Mouse (Mus musculus): ENCODE measurements around the gene M1ap. TPM values are rescaled to one million over a fixed set of nuclear protein-coding genes. Genes with fewer than 3 reads are reported as not detected.

The M1ap gene
- 1.8 TPM in 1 of 3 replicates, not detected in the others for total RNA-seq (2017)

DNA sequence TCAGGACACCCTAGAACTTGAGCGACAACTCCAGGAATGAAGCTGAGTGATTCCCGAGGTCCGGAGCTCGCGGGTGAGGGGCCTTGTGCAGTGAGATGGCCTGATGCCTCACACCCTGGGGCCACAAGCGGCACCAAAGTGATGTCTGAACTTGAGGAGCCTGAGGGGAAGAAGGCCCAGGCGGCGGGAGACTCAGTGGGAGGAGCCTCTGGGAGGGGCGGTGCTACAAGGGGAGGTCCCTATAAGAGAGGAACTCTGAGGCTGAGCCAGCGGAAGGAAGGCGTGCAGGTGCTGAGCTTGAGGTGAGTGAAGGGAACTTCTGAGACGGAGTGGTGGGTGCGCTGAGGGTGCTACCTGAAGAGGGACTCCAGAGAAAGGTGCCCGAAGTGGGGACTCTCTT lies at the start of gene M1ap:
Gene M1ap, plus strand, starts transcription at position 252 of the 400 bp plus-strand sequence.
- no peak for ATAC-seq (replicated peaks; ENCODE audit: insufficient number of reproducible peaks, low FRiP score, low TSS enrichment, poor library complexity, severe bottlenecking)

DNA sequence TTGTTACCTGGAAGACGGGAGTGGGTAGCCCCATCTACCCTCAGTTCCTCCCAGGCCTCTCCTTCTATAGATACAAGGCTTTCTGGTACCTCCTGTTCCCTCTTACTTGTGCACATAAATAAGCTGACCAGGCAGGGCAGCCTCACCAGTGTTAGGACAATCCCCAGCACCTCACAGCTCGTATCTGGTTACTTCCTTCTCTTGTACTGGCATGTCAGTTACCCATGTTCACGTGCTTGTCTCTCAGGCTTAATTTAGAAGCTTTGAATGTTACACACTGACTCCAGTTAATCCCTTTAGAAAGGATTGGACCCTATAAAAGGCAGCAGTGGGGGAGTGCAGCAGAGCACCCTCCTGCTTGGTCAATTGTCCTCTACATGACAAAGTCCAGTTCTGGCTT lies 49.4 kb upstream of the M1ap start:
- ATAC-seq (replicated peaks; ENCODE audit: insufficient number of reproducible peaks, low FRiP score, low TSS enrichment, poor library complexity, severe bottlenecking) = no peak

DNA sequence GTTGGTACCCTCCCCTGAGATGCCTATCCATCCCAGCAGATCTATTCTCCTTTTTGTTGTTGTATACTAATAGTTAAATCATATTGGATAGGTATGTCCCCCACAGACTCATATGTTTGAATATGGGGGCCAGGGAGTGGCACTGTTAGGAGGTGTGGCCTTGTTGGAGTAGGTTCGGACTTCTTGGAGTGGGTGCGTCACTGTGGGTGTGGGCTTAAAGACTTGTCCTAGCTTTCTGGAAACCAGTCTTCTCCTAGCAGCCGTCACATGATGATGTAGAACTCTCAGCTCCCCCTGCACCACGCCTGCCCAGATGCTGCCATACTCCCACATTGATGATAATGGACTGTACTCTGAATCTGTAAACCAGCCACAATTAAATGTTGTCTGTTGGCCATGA lies 48.5 kb upstream of the M1ap start:
- ATAC-seq (replicated peaks; ENCODE audit: insufficient number of reproducible peaks, low FRiP score, low TSS enrichment, poor library complexity, severe bottlenecking) = no peak

DNA sequence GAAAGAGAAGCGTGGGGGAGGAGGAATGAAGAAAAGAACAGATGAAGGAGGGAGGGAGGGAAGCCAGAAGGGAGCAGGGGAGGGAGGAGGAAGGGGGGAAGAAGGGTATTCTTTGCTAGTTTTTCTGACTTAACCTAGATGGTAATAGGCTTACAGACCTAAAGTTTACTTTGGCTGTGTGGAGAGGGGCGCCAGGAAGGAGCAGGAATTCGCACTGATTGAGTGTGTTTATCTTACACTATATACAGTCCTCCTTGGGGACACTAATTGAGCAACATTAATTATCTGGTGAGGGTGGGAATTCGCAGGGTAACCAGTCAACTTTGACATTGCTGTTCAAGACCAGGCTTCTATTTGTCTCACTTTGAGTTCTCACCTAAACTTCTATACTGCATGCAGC lies 48.0 kb upstream of the M1ap start:
- no peak for ATAC-seq (replicated peaks; ENCODE audit: insufficient number of reproducible peaks, low FRiP score, low TSS enrichment, poor library complexity, severe bottlenecking)

DNA sequence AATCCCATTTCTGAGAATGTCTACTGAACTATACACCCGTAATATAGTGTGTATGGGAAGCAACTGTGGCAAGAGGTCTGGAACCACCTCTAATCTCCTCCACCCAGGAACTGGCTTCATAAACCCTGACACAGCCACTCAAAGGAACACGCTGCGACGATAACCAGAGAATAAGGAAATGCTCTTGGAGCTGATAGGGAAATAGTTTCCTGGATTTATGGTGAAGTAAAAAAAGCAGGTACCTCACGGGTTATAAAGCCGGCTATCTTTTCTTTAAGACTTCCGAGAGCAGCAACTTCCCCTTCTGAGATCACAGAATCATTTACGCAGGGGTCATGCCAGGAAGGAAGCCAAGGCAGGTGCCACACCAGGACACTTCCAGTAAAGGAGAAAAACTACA lies 44.1 kb upstream of the M1ap start:
- ATAC-seq (replicated peaks; ENCODE audit: insufficient number of reproducible peaks, low FRiP score, low TSS enrichment, poor library complexity, severe bottlenecking) = no peak

DNA sequence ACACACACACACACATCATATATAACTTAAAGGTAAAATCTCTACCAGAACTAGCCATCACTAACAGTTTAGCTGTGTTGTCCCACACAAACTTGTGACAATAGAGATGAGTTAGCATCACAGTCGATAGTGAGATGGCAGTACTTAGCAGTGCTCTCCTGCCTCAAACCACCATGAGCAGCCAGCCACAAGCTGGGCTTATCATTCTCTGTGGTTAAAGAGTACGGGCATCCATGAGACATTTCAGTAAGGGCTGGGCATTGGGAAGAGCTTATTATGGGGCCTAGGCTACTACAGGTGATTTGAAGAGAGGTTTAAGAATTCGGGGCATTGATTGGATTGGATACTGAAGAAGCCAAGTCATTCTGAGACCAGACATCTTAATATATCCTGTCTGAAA lies 39.7 kb upstream of the M1ap start:
- ATAC-seq (replicated peaks; ENCODE audit: insufficient number of reproducible peaks, low FRiP score, low TSS enrichment, poor library complexity, severe bottlenecking) = no peak

DNA sequence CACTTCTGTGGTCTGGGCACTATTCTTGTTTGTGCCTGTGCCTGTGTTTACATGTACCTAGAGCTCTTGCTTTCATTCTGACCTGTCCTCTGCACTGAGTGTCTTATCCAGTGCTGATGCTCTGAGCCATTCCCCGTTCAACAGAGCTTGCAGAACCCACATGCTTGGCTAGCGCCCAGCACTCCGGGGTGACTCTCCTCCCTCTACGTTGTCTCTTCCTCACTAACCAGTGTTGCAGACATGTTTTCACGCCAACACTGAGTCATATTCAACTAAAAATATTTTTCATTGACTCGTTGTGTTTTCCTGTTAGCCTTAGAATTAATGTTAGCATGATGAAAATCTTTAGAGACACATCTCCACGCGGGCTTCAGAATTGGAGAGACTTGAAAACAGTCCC lies 38.7 kb upstream of the M1ap start:
- ATAC-seq (replicated peaks; ENCODE audit: insufficient number of reproducible peaks, low FRiP score, low TSS enrichment, poor library complexity, severe bottlenecking) = no peak

DNA sequence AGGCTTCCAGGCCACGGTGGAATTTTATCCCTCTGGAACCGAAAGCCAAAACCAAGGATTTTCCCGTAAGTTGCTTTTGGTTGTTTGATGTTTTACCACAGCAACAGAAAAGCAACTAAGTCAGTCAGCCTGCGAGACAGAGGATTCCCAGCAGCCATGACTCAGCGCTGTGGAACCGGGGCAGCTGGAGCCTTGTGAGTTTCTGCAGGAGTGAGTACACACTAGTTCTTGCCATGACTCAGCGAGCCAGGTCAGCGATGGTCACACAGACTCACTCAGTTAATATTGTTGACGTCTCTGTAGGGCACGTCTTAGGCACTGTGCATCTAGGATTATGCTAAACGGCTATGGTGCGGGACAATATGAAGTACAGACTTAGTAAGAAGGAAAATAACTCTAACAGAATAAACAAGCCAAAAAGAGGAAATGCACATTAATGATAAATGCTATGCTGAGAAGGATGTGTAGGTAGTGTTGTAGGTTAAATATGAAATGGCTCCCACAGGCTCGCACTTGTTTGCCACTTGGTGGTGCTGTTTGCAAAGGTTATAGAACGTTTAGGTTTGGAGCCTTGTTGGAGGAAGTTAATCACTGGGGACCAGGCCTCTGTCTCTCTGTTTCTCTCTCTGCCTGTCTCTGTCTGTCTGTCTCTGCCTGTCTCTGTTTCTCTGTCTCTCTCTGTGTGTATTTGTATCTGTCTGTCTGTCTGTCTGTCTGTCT lies 37.4 kb upstream of the M1ap start:
- peak; percentile 73 for ATAC-seq (replicated peaks; ENCODE audit: insufficient number of reproducible peaks, low FRiP score, low TSS enrichment, poor library complexity, severe bottlenecking)

DNA sequence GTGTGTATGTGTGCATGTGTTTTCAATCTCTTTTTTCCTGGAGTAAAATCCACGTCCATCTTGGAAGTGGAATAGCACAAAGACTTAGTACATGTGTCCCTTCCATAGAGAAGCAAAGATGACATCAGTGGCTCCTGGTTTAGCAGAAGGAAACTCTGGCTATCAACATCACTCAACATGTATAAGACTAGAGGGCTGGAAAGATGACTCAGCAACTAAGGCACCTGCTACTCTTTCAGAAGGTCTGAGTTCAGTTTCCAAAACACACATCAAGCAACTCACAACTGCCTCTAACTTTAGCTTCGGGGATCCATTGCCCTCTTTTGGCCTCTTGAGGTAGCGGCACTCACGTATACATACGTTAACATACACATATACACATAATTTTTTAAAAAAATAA lies 35.4 kb upstream of the M1ap start:
- ATAC-seq (replicated peaks; ENCODE audit: insufficient number of reproducible peaks, low FRiP score, low TSS enrichment, poor library complexity, severe bottlenecking) = no peak

DNA sequence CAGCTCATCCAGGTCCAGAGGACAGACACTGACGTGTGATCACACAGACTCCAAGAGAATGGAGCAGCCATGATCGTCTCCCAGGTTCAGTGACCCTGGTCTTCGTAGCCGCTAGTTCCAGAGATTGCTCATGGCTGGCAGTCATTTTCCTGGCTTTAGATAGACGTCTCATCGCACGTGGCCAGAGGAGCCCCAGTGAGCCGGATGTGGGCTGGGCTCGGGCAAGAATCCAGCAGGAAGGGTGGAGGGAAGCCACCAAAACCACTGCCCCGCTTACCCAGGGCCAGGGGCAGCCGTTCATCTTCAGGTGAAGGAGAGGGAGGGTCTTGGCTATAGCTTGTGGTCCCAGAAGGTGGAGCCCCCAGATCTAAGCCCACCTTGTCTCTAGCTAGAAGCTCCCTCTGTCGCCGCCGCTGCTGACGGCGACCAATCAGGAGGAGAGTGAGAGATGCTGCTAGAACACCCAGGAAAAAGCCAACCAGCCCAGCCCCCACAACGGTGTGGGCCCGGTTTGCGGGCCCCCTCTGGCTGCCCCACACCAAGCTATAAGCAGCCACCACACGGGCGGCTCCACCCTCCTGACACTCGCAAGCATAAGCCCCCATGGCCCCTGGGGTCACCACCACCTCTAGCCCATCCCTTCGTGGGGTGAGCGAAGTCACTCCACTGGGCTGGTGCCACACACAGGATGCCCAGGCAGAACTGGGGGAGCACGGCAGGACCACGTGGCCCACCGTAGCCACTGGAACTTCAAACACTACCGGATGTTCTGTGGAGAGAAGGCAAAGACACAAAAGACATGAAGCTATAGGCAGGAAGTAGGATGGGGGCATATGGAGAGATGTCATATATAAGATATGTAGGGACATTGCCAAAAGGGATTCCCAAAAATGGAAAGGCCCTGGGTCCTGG lies 33.1 kb upstream of the M1ap start:
- no peak; the same call in 1 of the 2 replicates for ATAC-seq (replicated peaks; ENCODE audit: insufficient number of reproducible peaks, low FRiP score, low TSS enrichment, poor library complexity, severe bottlenecking)

DNA sequence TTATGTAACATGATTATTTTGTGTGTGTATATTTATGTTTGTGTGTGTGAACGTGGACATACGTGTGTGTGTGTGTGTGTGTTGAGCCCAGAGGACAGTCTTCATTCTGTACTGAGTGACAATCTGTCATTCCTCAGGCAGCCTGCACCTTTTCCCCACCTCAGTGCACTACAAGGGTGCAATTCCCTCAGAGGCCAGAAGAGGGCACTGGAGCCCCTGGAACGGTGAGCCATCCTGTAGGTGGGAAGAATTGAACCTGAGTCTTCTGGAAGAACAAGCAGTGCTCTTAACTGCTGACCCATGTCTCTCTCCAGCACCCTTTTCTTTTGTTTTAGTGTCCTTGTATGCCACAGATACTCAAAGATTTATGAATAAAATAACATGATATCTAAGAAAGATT lies 30.8 kb upstream of the M1ap start:
- peak; percentile 53; the same call in 1 of the 2 replicates for ATAC-seq (replicated peaks; ENCODE audit: insufficient number of reproducible peaks, low FRiP score, low TSS enrichment, poor library complexity, severe bottlenecking)

DNA sequence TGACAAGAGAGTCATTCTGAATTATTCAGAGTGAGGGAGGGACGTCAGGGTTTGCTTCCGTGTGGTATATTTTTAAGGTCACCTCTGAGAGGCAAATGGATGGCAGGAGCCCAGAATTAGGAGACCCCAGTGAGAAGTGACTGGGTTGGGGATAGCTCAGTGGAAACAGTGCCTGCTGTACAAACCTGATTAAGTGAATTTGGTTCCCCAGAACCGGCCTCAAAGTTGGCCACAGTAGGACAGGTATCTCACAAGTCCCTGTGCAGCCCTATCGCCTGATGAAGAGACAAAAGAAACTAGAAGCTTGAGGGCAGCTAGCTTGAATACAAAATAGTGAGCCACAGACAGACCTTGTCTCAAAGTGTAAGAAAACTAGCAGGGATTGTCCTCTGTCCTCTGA lies 30.2 kb upstream of the M1ap start:
- no peak for ATAC-seq (replicated peaks; ENCODE audit: insufficient number of reproducible peaks, low FRiP score, low TSS enrichment, poor library complexity, severe bottlenecking)

DNA sequence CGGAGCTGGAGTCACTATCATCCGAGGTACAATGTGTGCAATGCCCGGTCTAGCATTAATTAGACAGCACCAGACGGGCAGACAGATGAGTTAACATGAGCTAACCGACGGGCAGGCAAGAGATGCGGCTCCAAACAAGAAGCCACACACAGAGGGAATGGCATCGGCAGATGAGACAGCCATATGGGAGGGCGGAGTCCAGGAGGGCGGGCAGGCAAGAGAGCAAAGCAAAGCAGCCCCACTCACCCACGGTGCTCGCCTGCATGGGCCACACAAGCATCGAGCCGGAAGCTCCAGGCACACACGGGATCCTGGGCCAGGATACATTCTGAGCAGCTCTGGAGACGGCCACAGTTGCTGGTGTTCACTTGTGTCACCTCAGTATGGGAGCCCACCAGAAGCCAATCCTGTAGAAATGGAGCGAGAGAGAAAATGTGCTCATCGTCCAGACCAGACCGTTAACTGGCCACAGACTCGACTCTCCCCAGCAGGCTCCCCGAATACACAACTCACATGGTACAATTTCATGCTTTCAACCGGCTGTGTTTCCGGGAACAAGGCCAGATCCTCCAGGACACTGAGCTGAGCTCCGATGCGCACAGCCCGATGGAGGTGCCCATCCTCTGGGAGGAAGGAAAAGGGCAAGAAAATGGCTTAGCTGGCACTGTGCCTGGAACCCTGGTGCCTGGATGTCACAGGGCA lies 29.5 kb upstream of the M1ap start:
- no peak for ATAC-seq (replicated peaks; ENCODE audit: insufficient number of reproducible peaks, low FRiP score, low TSS enrichment, poor library complexity, severe bottlenecking)

DNA sequence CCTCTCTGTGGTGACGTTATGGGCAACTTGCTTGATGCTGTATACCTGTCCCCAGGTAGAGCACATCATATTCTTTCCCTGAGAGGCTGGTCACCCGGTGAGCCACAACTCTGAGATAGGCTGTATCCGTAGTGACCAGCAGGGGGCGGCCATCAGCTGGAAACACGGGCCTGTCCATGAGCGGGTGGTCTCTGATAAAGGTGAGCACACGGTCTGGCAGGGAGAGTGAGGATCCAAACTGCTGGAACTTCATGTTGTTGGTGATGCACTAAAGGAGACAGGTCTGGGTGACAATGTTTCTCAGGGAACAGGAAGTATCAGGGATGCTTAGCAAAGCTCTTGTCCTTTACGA lies 28.9 kb upstream of the M1ap start:
- no peak for ATAC-seq (replicated peaks; ENCODE audit: insufficient number of reproducible peaks, low FRiP score, low TSS enrichment, poor library complexity, severe bottlenecking)

DNA sequence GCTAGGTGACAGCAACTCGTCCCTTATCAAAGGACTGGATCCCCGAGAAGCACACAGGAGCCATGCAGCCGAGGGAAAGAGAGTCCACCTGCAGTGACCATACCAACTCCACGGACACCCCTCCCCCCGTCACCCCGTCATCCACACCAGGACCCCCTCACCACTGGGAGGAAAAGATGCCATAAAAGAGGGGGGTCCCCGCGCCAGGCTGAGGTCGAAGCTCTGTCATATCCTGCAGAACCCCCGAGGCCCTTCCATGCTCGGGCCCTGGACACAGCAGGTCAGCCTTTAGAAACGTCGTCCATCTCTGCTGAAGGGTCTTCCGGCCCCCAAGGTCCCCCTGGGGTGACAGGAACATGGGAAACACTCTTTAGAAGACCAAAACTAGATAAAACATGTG lies 28.3 kb upstream of the M1ap start:
- no peak for ATAC-seq (replicated peaks; ENCODE audit: insufficient number of reproducible peaks, low FRiP score, low TSS enrichment, poor library complexity, severe bottlenecking)

DNA sequence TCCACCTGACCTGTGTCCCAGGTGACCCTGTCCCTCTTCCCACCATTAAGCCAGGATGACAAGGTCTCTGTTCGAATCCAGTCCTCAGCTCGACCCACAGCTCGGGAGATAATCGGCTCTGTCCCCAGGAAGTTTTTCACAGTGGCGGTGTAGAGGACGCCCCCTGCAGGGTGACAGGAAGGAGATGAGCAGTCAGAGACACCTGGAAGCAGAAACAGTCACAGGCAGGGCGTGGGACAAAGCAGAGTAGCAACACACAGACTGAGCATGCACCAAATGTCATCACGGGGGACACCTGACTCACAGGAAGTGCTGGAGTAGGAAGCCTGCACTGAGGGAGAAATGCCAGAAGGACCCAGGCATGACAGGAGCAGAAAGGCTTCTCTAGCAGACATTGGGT lies 27.2 kb upstream of the M1ap start:
- no peak for ATAC-seq (replicated peaks; ENCODE audit: insufficient number of reproducible peaks, low FRiP score, low TSS enrichment, poor library complexity, severe bottlenecking)

DNA sequence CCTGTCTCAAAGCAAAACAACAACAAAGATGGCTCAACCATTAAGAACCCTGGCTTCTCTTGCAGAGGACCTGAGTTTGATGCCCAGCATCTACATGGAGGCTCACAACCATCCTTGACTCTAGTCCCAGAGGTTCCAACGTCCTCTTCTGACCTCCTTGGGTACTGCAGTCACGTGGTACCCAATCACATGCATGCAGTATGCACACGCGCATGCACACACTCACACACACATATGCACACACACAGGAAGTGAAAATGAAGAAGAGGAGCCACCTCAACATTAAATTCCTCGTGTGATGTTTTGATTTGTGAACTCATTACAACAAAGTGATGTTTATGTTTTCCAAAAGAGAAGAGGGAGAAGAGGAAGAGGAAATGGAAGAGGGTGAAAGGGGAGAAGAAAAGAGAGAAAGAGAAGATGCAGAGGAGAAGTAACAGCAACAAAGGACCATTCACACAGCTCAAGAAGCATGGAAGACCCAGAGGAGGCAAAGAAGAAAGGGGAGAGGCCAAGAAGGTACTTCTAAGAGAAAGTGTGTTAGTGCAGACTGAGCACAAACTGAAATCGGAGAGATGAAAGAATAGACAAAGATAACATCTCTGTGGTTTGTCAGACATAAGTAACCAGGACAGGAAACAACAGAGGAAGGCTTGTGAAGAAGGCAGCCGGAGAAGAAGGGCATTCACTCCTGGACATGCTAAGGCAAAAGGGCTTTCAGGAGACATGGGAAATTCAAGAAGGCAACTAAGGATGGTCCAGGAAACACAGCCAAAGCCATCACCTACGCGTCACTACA lies 25.1 kb upstream of the M1ap start:
- no peak for ATAC-seq (replicated peaks; ENCODE audit: insufficient number of reproducible peaks, low FRiP score, low TSS enrichment, poor library complexity, severe bottlenecking)

DNA sequence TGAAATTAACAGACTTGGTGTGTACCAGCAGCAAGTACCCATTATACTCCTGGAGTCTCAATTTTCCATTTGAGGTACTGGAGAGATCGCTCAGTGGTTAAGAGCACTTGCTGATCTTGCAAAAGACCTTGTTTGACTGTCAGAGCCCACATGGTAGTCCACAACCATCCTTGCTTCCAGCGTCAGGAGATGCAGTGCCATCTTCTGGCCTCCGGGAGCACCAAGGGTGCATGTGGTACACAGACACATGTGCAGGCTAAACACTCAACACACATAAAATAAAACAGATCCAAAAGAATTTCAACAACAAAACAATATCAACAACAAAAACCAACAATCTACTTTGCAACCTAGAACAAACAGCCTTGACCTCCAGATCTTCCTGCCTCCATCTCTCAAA lies 21.7 kb upstream of the M1ap start:
- no peak for ATAC-seq (replicated peaks; ENCODE audit: insufficient number of reproducible peaks, low FRiP score, low TSS enrichment, poor library complexity, severe bottlenecking)

DNA sequence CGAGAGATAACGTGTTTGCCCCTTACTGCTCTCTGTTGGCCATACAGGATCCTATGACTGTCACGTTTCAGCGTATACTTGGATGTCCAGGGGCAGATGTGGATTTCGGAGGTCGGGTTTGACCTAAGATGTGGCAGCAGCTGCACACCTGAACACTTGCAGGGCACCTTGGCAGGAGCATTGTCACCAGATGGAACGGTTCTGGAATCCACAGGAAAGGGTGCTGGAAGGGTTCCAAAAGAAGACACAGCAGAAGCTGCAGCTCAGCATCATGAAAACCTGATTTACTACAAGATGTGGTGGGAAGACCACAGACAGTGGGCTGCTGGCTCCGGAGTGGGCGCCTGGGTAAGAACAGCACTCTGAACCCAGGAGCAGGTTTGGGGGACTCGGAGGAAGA lies 20.6 kb upstream of the M1ap start:
- ATAC-seq (replicated peaks; ENCODE audit: insufficient number of reproducible peaks, low FRiP score, low TSS enrichment, poor library complexity, severe bottlenecking) = no peak
